ENCODE assay signal across 10 mouse cellular contexts in genomic region chr3:129303941-129304340, GRCm38 (mm10). TPM values are rescaled to one million over a fixed set of nuclear protein-coding genes. Genes with fewer than 3 reads are reported as not detected.
DNase-seq lines count a peak whose midpoint lies in the region; ATAC-seq and TF ChIP-seq lines count a peak whose summit lies in the region.
"Had no signal": no experiment of that assay in that cellular context is flagged by ENCODE, and none has a peak within 500 bp of the region (broad histone marks: within the 10 kb centered on the region; RNA-seq: fewer than 3 reads in every experiment).

No protein-coding gene starts in this region.

- peak; percentile 58; the same call in 1 of the 2 replicates for TF ChIP-seq CTCF in cerebellum, adult 2 months (IDR thresholded peaks at IDR 0.05; ENCODE audit: borderline replicate concordance, insufficient read depth, low read depth, low read length)
- TF ChIP-seq CTCF in liver, postnatal 0 days (IDR thresholded peaks at IDR 0.05; ENCODE audit: low read depth): peak; percentile 80

- 4% methylated on average over 3 of the region's 3 CpGs for WGBS in cerebellum, adult 2 months
- WGBS in liver, postnatal 0 days (ENCODE audit: insufficient replicate concordance): 10% methylated on average over 3 of the region's 3 CpGs
- 7% methylated on average over 3 of the region's 3 CpGs for WGBS in forebrain, embryonic 15.5 days

- H3K9ac ChIP-seq in liver, postnatal 0 days (replicated peaks): no peak overlapping the region
- no peak overlapping the region for H3K9ac ChIP-seq in forebrain, embryonic 15.5 days (replicated peaks)
- H3K9ac ChIP-seq: heart, embryonic 13.5 days had no signal

- no peaks in the 10 kb centered on the region for H3K27me3 ChIP-seq in cerebellum, adult 2 months (ENCODE audit: control insufficient read depth, insufficient read depth, low read length)
- H3K27me3 ChIP-seq in liver, postnatal 0 days (ENCODE audit: insufficient read depth, low read length): no peaks in the 10 kb centered on the region
- no peaks in the 10 kb centered on the region for H3K27me3 ChIP-seq in forebrain, embryonic 15.5 days
- H3K27me3 ChIP-seq: heart, embryonic 13.5 days had no signal

- no peaks in the 10 kb centered on the region; the same call in 1 of the 2 replicates for H3K4me1 ChIP-seq in cerebellum, adult 2 months (ENCODE audit: control insufficient read depth, insufficient read depth, low read length)
- no peaks in the 10 kb centered on the region for H3K4me1 ChIP-seq in liver, postnatal 0 days (ENCODE audit: insufficient read depth)
- no peaks in the 10 kb centered on the region for H3K4me1 ChIP-seq in forebrain, embryonic 15.5 days
- H3K4me1 ChIP-seq: megakaryocyte, embryonic 14.5 days had no signal

- H3K4me3 ChIP-seq in cerebellum, adult 2 months (replicated peaks; ENCODE audit: insufficient read depth, low read depth, low read length): no peak overlapping the region
- H3K4me3 ChIP-seq in liver, postnatal 0 days (ENCODE audit: low read depth, low read length): no peak overlapping the region
- no peak overlapping the region for H3K4me3 ChIP-seq in forebrain, embryonic 15.5 days
- H3K4me3 ChIP-seq: heart, embryonic 13.5 days; megakaryocyte, embryonic 14.5 days had no signal

- no peak overlapping the region for H3K4me2 ChIP-seq in liver, postnatal 0 days (ENCODE audit: low read depth, low read length)
- H3K4me2 ChIP-seq in forebrain, embryonic 15.5 days (replicated peaks): no peak overlapping the region
- H3K4me2 ChIP-seq: heart, embryonic 13.5 days had no signal

- no peaks in the 10 kb centered on the region for H3K9me3 ChIP-seq in liver, postnatal 0 days (ENCODE audit: low read length)
- no peaks in the 10 kb centered on the region for H3K9me3 ChIP-seq in forebrain, embryonic 15.5 days
- H3K9me3 ChIP-seq: heart, embryonic 13.5 days; megakaryocyte, embryonic 14.5 days had no signal

- no peak for ATAC-seq in liver, postnatal 0 days
- no peak for ATAC-seq in forebrain, embryonic 15.5 days (replicated peaks)

- TF ChIP-seq POLR2A in cerebellum, adult 2 months (IDR thresholded peaks at IDR 0.05; ENCODE audit: borderline replicate concordance, insufficient read depth, low read length): no peak

- DNase-seq in cerebellum, adult 2 months: peak; percentile 25 to 47
- no peak for DNase-seq in cerebellum, adult 11-12 months
- DNase-seq in liver, postnatal 0 days: no peak
- DNase-seq in liver: no peak
- peak; percentile 28 for DNase-seq in c-Kit-positive CD71-negative TER-119-negative erythroid progenitor cells, embryonic 14.5 days (ENCODE audit: low read depth)
- DNase-seq in kidney, postnatal 36 days: peak; percentile 39 to 59
- DNase-seq in retina, adult 2 months (ENCODE audit: low read depth, low spot score): peak; percentile 22

- H3K36me3 ChIP-seq in liver, postnatal 0 days (replicated peaks; ENCODE audit: insufficient read depth, low read length): no peaks in the 10 kb centered on the region
- H3K36me3 ChIP-seq in forebrain, embryonic 15.5 days: no peaks in the 10 kb centered on the region

- TF ChIP-seq EP300 in liver, postnatal 0 days (IDR thresholded peaks at IDR 0.05; ENCODE audit: low read depth): no peak

- H3K27ac ChIP-seq in cerebellum, adult 2 months (ENCODE audit: insufficient read depth, low read length): no peak overlapping the region
- H3K27ac ChIP-seq in liver, postnatal 0 days (ENCODE audit: low read depth): no peak overlapping the region
- no peak overlapping the region for H3K27ac ChIP-seq in forebrain, embryonic 15.5 days (replicated peaks)
- H3K27ac ChIP-seq: heart, embryonic 13.5 days had no signal

RNA-seq across cellular contexts. Expression of gene Enpep, which starts 28.6 kb away (rescaled TPM):
- 2.2 and 2.6 TPM in 2 replicates for polyA plus RNA-seq in cerebellum, adult 2 months (2012; rRNA removed)
- polyA plus RNA-seq in liver, postnatal 0 days (2015; fragmentation: Nextera tagmentation; extraction: Ambion mirVana): 7.8 and 8.6 TPM in 2 replicates
- polyA plus RNA-seq in forebrain, embryonic 15.5 days (2015; fragmentation: Nextera tagmentation; extraction: Ambion mirVana): 1.5 and 1.6 TPM in 2 replicates

Comparison
In these comparisons a context has a peak if more than half of its experiments do, and no peak if none do; other contexts are left out.
1. DNase-seq: peak in cerebellum, adult 2 months (2 of 2), c-Kit-positive CD71-negative TER-119-negative erythroid progenitor cells, embryonic 14.5 days (single experiment), kidney, postnatal 36 days (2 of 2) and retina, adult 2 months (single experiment); none in cerebellum, adult 11-12 months (single experiment), liver, postnatal 0 days (single experiment) and liver (single experiment).